Mouse (Mus musculus): ENCODE measurements around the gene Tmem160.

Gene Tmem160

DNA sequence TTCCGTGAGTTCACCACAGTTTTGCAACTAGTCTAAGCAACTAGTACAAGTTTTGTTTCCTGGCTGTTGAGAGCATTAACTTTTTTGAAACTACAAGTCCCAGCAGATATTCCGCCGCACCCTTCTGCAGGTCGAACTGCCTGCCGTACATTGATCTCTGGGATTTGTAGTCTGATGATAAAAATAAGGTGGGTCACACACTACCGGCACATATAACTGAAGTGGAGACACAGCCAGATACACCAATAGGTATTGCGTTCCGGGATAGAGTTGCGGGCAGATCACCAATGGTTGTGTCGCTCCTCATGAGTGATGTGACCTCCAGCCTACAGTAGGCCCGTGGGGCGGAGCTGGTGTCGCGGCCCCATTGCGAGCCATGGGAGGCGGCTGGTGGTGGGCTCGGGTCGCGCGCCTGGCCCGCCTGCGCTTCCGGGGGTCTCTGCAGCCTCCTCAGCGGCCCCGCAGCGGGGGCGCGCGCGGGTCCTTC lies at the start of gene Tmem160:
TSS of gene Tmem160 (plus strand) at position 193 of the 487 bp plus-strand sequence.
- DNase-seq (ENCODE audit: low spot score) = peak; percentile 70

DNA sequence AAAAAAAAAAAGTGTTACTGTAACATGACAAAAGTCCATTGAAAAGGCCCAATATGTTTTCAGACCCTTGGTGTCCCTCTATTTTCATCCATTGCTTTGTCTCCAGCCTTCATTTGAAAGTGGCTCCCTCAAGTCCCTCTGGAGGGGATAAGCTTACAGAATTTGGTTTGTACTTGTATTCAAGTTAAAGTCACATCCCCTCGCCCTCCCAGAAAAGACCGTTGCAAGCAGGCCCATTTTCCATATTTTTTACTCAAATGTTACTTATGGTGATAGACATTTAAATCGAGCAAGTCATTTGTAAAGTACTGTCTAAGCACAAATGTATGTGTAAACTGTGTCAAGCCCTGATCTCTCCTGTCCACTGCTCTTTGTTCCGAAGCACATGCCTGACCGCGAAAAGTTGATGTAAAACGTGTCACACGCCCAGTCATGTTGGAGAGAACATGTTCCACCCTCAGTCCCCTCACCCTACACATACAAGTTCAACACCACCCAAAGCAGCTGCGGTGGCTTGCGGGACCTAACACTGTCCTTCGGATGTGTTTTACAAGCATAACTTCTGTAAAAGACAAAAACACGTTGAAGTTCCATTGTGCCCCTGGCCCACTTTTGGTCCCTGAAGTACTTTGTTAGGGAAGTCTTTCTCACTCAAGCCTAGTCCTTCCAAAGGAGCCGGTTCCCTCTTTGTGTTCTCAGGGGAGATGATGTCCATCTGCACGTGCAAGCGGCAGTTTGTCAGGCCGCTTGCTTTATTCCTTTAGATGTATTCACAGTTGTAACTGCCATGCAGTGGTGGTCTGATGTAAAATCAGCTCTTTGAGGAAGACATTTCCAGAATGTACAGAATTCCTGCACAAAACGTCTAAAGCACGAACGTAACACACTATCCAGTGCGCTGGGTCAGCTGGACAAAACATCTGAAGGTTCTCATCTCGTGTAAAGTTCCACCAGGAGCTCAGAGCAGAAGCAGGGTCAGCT lies 49.3 kb upstream of the Tmem160 start:
- DNase-seq (ENCODE audit: low spot score) = no peak

DNA sequence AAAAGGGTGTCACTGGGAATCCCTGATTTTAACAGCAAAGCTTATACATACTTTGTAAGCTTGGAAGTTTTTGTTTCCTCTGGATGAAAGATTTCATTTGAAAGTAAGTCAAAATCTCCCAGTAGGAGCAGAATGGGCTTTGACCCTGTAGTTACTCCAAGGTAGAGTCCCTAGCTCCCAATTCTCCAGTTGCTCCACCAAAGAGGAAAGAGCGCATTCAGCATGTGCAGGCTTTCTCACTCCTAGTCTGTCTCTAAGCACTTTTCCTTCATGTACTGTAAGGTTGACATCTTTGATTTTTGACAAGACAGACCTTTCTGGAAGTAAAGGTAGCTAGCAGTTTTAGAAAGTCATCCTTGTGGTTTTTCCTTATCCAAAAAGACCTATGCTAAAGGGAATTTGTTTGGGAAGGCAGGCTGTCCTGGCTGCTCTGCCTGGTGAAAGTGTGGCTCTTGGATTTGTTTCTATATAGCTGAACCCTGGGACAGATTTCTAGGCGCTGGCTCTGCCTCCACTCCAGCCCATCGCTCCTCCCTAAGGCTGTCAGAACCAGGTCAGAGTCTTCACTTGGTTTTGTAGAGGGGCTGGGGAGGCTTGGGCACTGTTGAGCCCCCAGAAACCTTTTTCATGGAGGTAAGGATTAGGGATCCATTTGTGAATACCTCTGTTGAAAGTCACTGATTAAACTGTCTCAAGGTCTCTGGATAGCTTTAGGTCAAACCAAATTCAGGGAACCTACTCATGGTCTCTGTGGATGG lies 48.1 kb upstream of the Tmem160 start:
- no peak for DNase-seq (ENCODE audit: low spot score)

DNA sequence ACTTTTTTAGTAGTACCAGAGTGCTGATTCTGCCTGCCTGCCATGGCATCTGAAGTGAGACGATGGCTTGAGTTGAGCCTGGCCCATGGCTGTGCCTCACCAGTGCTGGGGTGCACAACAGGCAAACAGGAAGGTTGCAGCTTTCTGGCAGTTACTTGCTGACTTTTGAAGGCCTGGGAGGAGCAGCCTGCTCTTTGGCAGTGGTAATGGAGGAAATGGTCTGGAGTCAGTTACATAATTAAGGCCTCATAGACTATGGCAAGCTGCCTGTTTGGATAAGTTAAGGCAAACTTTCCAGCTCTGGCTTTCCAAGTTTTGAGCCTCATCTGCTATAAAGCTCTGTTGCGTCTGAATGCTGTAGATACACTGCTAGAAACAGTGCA lies 47.5 kb upstream of the Tmem160 start:
- no peak for DNase-seq (ENCODE audit: low spot score)

DNA sequence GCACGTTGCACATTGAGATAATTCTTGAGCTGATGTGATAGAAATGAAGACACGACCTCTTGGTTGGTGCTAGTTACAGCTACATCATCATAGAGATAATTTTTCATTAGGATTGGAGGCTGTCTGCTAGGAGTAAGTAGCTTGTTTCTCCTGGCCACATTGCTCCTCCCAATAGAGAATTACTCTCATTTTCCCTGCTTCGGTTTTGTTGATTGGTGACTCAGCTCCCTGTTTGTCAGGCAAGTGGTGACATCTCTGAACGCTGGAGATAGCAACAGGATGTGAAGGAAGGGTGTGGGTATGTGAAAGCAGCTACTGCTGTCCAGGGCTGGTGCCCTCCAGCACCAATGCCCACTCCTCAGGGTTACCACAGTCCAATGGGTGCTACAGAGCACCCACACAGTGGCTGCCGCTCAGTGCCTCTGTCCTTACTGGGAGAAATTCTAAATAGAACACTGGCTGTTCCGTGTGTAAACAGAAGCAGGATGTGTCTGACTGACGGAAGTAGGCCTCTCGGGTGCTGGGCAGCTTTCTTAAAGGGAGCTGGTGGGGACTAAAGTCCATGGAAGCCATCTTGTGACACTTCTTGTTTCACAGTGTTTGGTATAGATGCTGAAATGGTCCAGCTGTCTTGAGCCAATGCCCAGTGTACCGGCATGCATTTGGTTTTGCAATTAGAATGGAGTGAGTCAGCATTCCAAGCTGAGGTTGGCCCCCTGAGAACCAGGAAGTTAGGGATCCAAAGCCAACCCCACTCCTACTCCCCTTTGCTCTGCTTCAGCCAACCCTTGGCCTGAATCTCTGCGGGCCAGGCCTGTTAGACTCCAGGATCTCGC lies 46.8 kb upstream of the Tmem160 start:
- DNase-seq (ENCODE audit: low spot score) = no peak

DNA sequence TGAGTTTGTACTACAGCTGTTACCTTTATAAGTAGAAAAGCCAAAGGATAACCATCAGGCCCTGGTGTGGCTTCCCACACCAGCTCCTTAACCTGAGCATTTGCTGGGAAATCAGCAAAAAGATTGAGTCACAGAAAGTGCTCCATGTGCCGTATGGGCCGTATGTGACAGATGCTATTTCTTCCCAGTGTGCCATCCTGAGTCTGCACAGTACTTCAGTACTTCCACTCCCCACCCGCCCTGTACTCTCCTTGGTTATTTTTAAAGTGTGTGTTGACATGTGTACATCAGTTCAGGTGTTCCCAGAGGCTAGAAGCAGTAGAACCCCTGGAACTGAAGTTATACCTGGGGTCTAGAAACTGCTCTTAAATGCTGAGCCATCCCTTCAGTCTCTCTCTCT lies 45.6 kb upstream of the Tmem160 start:
- DNase-seq (ENCODE audit: low spot score) = no peak

DNA sequence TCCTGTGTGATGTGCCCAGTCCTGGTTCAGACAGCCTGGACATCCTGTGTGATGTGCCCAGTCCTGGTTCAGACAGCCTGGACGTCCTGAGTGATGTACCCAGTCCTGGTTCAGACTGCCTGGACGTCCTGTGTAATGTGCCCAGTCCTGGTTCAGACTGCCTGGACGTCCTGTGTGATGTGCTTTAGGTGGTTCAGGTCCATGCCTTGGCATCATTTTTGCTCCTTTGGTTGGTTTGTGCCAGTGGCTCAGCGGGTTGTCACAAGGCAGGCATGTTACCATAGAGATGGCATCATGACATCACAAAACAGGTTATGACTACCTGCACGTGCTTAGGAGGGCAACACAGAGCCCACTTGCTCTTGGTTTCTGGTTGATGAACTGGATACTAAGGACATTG lies 41.5 kb upstream of the Tmem160 start:
- no peak for DNase-seq (ENCODE audit: low spot score)

DNA sequence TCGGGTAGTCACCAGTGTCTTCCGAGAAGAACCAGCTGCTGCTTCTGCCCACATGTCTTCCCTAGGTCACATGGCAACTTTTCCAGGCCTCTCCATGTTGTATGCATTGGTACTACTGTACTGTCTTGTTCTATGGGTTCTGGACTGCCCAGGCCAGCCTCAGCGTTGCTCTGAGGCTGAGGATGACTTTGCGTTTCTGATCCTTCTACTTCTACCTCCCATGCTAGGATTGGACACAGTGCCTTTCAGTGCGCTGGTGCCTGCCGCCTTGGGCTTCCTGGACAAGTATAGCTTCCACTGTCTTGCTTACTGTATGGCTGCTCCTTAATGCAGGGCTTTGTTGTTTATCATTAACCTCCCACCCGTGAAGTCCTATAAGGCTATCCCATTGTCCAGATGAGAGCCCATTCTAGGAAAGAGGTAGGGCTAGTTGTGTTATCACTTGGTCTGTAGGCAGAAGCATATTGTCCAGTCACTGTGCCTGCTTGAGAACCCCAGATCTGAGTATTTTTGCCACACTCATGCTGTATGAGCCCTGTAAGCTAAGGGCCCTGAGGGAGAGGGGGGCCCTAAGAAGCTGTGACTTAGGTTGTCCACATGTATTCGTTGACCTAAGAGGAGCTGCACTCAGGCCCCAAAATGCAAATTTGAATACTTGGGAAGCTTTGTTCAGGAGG lies 40.2 kb upstream of the Tmem160 start:
- DNase-seq (ENCODE audit: low spot score) = no peak

DNA sequence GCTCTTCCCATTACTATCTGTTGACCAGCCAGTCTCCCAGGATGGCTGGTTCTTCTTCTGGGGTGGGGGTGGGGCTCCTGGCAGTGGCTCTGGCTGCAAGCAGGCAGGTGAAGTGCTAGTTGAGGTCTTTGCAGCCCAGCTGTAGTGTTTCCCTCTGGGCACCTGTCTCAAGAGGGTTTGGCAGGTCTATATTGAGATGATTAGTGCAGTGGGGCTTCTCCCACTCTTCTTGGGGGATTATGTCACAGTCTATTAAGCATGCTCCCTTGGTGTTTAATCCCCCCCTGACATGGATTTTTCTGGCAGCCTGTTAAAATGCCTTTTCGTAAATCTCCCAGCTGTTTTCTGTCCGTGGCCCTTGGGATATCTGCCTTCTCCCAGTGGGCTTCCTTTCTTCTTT lies 39.6 kb upstream of the Tmem160 start:
- DNase-seq (ENCODE audit: low spot score) = no peak

DNA sequence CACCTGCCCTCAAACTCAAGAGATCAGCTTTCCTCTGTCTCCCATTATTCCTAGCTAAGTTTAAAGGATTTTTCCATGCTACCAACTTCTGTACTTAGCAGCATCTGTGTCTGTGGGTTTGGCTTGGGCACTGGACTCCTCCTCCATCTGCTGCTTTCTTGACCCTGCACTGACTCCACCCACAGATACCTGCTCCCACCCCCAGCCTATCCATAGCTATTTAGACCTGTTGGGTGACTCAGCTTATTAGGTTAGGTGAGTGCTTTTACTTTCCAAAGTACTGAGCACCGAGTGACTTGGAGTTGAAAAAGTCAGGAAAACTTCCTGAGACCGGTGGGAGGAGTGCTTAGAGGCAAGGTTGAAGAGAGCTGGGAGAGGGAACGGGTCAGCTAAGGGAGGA lies 37.2 kb upstream of the Tmem160 start:
- no peak for DNase-seq (ENCODE audit: low spot score)

DNA sequence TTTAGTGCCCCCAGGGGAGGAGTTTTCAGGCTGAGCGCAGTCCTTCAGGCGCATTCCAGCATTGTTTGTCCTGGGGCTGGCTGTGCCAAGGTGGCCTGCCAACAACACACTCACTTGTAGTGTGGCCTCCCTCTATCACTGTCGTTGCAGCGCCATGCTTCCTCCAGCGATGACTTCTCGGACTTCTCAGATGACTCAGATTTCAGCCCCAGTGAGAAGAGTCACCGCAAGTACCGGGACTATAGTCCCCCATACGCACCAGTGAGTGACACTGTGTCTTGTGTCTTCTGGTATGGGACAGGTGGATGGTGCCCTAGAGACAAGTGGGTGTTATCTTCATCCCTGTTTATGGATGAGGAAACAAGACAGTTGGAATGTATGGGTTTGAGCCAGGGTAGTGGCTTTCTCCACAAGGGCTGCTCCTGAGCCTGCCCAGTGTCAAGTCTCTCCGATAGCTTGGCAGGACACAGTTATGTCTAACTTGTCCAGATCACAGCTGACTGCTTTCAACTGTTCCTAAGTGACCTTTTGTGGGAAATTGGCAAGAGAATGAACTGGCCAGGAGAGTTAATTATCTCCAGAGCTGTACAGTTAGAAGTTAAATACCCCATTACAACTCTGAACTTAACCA lies 35.3 kb upstream of the Tmem160 start:
- DNase-seq (ENCODE audit: low spot score) = no peak

DNA sequence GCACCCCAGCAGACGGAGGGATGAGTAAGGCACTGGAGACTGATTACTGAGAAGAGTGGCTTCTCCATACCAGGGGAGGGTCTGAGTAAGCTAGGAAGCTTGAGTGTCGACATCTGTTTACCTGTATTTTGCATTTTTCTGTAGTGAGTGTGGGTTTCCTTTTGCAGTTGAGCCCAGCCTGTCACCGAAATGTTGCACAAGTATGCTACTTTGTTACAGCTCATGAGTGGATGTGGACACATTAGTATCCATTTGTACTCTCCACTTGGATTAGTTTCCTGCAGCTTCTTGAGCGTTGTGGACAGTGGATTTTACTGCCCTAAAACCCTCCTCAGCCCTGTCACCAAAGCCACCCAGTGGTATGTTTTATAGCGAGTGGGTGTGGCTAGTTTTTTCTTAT lies 33.9 kb upstream of the Tmem160 start:
- DNase-seq (ENCODE audit: low spot score) = no peak

DNA sequence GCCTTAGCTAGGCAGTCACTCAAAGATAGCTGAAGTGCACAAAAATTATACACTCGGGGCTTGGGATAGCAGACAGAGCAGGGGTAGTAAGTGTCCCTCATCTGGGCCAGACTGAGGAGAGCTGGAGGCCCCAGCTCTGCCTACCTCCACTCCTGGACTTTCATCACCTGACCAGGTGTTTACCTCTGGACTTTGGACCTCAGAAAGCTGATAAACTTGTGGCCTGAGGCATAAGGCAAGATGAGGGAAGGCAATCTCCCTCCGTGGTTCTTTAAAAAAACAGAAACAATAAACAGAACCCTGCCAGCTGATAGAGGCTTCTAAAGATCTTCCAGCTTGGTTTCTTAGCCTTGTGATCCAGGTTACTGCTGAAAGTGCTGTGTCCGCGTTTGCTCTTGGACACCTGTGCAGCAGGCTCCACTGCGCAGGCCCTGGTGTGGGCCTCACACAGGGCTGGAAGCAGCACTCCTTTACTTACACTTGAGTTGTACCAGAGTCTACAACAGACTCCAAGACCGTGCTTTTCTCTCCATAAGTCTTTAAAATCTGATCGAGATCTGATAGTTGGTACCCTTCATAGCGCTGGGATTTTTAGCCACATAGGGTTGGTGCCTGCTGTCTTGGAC lies 32.0 kb upstream of the Tmem160 start:
- no peak for DNase-seq (ENCODE audit: low spot score)

DNA sequence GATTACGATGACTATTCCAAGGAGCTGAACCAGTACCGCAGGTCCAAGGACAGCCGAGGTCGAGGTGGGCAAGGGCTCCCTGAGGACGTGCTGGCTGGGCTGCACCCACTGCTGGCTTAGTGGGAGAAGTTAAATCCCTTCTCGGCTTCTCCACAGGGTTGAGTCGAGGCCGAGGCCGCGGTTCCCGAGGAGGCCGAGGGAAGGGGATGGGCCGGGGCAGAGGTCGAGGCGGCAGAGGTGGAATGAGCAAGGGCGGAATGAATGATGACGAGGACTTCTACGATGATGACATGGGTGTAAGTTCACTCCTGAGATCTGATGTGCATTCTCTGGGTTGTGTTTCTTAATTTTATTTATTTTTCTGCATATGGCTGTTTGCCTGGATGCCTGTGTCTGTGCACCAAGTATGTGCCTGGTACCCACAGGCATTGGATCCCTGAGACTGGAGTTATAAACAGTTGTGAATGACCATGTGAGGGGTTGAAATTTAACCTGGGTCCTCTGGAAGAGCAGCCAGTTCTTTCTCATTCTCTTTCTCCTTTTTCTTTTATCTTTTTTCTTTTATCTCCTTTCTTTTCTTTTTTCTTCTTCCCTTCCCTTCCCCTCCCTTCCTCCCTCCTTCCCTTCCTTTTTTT lies 30.2 kb upstream of the Tmem160 start:
- no peak for DNase-seq (ENCODE audit: low spot score)

DNA sequence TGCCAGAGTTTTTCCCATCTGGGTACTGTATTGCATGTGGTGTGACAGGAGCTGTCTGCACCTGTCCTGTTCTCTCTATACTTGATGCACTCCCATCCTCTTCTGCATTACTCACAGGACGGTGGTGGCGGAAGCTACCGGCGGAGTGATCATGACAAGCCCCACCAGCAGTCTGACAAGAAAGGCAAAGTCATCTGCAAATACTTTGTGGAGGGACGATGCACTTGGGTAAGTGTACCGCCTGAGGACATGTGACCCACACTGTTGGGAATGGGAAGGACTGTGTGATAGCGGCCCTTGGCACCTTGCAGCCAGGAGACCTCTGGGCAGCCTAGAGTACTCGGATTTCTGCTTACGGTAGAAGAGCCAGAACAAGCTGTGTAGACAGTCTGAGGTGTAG lies 28.8 kb upstream of the Tmem160 start:
- no peak for DNase-seq (ENCODE audit: low spot score)

DNA sequence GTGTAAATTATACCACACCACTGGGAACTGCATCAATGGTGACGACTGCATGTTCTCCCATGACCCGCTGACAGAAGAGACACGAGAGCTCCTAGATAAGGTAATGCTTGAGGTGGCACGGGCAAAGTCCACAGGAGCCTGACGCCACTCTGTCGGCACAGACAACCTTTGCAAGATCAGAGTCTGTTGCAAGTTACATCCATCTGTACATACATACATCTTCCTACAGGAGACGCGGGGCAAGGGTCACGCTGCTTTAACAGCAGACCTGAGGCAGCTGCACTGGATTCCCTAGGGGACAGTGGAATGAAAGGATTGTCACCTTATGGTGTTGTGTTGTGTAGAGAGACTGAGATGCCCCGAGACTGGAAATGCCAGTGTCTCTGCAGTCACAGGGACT lies 26.9 kb upstream of the Tmem160 start:
- DNase-seq (ENCODE audit: low spot score) = no peak

DNA sequence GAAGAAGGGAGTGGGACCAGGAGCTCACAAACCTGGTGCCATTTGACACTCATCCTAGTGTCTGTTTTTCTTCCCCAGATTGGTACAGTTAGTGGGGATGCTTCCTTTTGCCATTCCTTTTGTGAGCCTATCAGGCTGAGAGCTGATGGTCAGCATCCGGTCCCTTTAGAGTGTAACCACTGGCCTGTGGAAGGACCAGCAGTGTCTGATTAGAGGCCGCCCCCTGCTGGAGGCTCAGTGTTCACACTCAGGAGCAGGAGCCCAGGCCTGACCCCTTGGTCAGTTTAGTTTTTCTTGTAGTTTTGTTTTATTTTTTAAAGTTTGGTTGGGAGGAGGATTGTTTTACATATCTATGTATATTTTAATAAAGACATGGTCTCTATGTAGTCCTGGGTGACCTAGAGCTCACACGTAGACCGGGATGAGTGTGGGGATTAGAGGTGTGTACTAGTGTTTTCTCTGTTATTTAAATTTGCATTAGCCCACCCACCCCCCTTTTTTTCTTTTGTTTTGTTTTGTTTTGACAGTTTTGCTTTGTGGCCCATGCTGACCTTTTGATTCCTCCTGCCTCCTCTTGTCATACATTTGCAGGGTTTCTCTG lies 26.4 kb upstream of the Tmem160 start:
- peak; percentile 65 for DNase-seq (ENCODE audit: low spot score)

DNA sequence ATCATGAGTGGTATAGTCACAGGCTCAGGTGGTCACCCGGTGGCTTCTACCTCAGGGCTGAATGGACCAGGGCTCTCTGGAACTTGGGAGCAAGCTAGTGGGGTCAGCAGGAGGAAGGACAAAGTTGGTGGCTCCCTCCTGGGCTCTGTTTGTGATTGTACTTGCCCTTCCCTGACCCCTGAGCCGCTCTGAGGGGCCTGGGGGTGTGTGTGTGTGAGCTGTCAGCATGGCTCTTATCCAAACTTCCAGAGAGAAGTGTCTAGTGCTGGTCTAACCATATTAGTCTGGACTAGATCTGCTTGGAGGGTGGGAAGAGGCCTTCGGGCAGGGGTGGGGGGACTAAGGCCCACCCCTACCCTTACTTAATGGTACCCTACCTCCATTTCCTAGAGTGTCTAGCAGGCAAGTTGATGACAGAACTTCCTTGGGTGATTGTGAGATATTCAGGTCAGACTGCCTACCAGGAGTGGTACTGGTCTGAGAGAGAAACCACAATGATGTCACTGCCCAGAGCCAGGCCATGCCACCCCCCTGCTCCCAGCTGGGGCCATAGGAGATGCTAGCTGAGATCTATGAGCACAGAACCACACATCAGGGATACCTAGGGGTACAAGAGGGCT lies 19.1 kb upstream of the Tmem160 start:
- no peak for DNase-seq (ENCODE audit: low spot score)

DNA sequence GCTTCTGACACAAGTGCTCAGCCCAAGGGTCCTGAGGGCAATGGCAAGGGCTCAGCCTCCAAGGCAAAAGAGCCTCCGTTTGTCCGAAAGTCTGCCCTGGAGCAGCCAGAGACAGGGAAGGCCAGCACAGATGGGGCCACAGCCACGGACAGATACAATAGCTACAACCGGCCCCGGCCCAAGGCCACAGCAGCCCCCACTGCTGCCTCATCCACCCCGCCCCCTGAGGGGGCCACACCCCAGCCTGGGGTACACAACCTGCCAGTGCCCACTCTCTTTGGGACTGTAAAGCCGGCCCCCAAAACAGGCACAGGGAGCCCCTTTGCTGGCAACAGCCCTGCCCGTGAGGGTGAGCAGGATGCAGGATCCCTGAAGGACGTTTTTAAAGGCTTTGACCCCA lies 17.5 kb upstream of the Tmem160 start:
- no peak for DNase-seq (ENCODE audit: low spot score)

Measured in ovary, postnatal 14 days (tissue).